Mouse (Mus musculus) cerebellum, postnatal 10 days (tissue): ENCODE results near the gene Gm32687.
"Not testable (repeated sequence)": the region's sequence is repeated elsewhere in the genome, so short reads cannot be mapped to it uniquely, and the experiment has no call there.

ENCODE experiments used
- DNase-seq, 2 experiments: peaks; one replicate each; pipeline ENCODE4 v3.0.0; 2021; ENCODE audit warnings: mixed read lengths in 2 of 2

The Gm32687 gene

DNA sequence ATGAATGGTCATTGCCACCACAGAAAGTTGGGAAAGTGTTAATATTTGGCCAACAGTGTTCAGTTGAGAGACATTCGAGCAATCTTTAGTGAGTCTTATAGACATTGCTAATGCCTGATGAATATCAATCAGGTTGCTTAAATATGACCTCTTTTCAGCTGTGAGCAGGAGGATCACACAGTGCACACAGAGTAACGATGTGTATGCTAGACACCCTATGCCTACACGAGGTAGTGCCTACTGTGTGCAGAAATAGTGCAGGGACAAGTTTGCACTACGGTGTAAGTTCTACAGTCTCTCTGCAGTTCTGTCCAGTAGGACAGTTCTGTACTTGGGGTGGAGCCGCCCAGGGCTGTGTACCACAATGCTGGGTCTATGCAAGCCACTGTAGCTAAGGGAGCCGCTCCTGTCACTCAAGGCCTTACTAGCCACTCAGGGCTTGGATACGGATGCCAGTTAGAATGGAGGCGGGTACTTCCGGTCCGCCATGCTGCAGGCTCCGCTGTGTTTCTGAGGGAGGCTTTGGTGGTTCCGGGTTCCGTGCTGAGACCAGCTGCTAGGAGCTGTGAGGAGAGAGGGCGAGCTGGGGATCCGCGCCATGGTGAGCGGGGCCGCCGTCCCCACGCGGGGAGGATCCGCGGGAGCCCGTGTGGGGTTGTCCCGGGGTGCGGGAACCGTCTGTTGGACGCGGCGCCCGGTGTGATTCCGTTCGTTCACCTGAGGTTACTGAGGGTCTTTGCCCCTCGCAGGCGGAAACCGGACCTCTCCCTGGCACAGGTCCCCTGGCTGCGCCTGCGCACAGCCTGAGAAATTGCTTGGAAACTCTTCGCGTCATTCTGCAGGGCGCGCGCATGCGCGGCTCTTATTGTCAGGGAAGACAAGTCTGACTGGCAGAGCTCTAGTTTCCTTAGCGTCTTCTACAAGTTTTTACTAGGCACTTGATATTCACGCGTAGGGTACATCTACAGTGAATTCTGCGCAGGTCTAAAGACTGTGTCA lies at the start of gene Gm32687:
Gene Gm32687, plus strand, starts transcription at position 526 of the 999 bp plus-strand sequence.
- peak; percentile 4 to 5 for DNase-seq

DNA sequence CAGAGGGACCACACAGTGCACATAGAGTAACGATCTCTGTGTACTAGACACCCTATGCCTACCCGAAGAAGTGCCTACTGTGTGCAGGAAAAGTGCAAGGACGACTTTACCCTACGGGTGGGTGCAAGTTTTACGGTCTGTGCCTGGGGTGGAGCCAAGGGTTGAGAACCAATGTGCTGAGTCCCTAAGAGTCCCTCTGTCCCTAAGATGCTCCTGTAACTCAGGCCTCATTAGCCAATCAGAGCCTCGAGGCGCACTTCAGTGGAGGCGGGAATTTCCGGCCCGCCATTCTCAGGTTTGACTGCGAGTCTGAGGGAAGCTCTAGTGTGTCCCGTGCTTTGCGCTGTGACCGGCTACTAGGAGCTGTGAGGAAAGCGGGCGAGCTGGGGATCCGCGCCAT lies 17.5 kb upstream of the Gm32687 start:
- DNase-seq: not testable (repeated sequence)

DNA sequence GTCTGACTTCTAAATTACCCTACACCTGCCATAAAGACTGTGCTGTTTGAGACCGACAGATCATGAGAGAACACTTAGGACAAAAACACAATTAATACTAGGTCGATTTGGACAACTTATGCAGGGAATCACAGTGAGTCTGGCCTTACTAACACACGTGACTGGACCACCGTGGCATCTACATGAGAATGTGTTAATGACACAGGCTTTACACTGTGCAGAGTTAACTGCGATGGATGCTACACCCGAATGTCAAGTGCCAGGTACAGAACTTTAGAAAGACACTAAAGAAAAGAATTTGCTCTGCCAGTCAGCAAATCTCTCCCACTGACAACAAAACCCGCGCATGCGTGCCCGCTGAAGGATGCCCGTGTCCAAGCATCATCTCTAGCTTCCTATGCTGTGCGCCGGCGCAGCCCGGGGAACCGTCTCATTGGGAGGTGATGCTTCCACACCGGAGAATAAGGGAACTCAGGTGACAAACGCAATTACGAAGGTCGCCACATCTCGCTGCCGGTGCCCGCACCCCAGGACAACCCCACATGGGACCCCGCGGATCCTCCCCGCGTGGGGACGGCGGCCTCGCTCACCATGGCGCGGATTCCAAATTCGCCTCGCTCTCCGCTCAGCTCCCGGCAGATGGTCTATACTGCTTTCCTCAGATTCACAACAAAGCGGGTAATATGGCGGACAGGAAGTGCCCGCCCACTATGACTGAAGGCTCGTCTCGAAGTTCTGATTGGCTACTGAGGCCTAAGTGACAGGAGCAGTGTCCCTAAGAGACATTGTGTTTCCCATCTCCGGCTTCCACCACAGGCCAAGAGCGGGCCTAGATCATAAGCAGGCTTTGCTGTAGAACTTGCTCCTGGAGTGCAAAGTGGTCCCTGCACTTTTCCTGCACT lies 66.4 kb downstream of the Gm32687 start, which contains the start of gene Zfp781:
Gene Zfp781, minus strand, starts transcription at position 639 of the 902 bp plus-strand sequence.
- DNase-seq: not testable (repeated sequence)
